Mouse (Mus musculus) kidney, adult 9 months (tissue): Measurements from ENCODE around the gene Tmem219.

Source experiments
- DNase-seq: peaks from one replicate; pipeline ENCODE4 v3.0.0; 2022

Gene Tmem219

GRCm38 (mm10) chr7:126861429-126862130, 61.1 kb downstream of the Tmem219 start, which contains the start of gene Hirip3:
TSS of gene Hirip3 (plus strand) at chr7:126861972.
- DNase-seq, result peak; percentile 97

GRCm38 (mm10) chr7:126860987-126861386, 61.7 kb downstream of the Tmem219 start:
- DNase-seq, result no peak

GRCm38 (mm10) chr7:126856741-126857420, 65.8 kb downstream of the Tmem219 start:
- no peak for DNase-seq

GRCm38 (mm10) chr7:126855641-126856040, 67.1 kb downstream of the Tmem219 start:
- no peak for DNase-seq

- peak; percentile 87 for DNase-seq
Observed at GRCm38 (mm10) chr7:126853454-126853853, 69.3 kb downstream of the Tmem219 start.

GRCm38 (mm10) chr7:126851192-126851591, 71.5 kb downstream of the Tmem219 start:
- DNase-seq, result no peak

GRCm38 (mm10) chr7:126850161-126850560, 72.6 kb downstream of the Tmem219 start:
- no peak for DNase-seq

- no peak for DNase-seq
Observed at GRCm38 (mm10) chr7:126848794-126849193, 73.9 kb downstream of the Tmem219 start.

GRCm38 (mm10) chr7:126847421-126848398, 75.0 kb downstream of the Tmem219 start:
- no peak for DNase-seq

- no peak for DNase-seq
Observed at GRCm38 (mm10) chr7:126847116-126847420, 75.6 kb downstream of the Tmem219 start, which contains the start of gene Doc2a. TSS of gene Doc2a (plus strand) at chr7:126847416.

GRCm38 (mm10) chr7:126845516-126845915, 77.2 kb downstream of the Tmem219 start:
- DNase-seq, result no peak

GRCm38 (mm10) chr7:126843276-126843675, 79.4 kb downstream of the Tmem219 start:
- no peak for DNase-seq
